Mouse (Mus musculus) hindbrain, embryonic 15.5 days (tissue): ENCODE data around the gene Rtbdn. TPM values are rescaled to one million over a fixed set of nuclear protein-coding genes. Genes with fewer than 3 reads are reported as not detected.

ENCODE experiments used
- ATAC-seq: fragments of 200-750 bp; cut with Nextera tagmentation; 2 replicates; pipeline ENCODE4 v1.8.0; 2017; ENCODE audit warnings: low read depth, moderate number of reproducible peaks, moderate TSS enrichment; ENCODE audit not compliant: low FRiP score
- H3K27ac ChIP-seq: fragments of 300-500 bp; sonication (generic); replicated peaks from 2 replicates; pipeline ENCODE4 v1.5.1; 2015; ENCODE audit warnings: mild to moderate bottlenecking, inconsistent platforms
- H3K27me3 ChIP-seq: fragments of 300-500 bp; sonication (generic); 2 replicates; pipeline ENCODE4 v1.6.1; 2015; ENCODE audit warnings: control low read depth, inconsistent platforms
- H3K36me3 ChIP-seq: fragments of 300-500 bp; sonication (generic); 2 replicates; pipeline ENCODE4 v1.6.1; 2015; ENCODE audit warnings: control low read depth, inconsistent platforms
- H3K4me1 ChIP-seq: fragments of 300-500 bp; sonication (generic); replicated peaks from 2 replicates; pipeline ENCODE4 v1.6.1; 2015; ENCODE audit warnings: control low read depth, inconsistent platforms
- H3K4me2 ChIP-seq: fragments of 300-500 bp; sonication (generic); 2 replicates; pipeline ENCODE4 v1.6.1; 2015; ENCODE audit warnings: moderate library complexity, mild to moderate bottlenecking, inconsistent platforms
- H3K4me3 ChIP-seq: fragments of 300-500 bp; sonication (generic); 2 replicates; pipeline ENCODE4 v1.5.1; 2015; ENCODE audit warnings: mild to moderate bottlenecking, inconsistent platforms
- H3K9ac ChIP-seq: fragments of 300-500 bp; sonication (generic); 2 replicates; pipeline ENCODE4 v1.6.1; 2015; ENCODE audit warnings: inconsistent platforms
- H3K9me3 ChIP-seq: fragments of 300-500 bp; sonication (generic); 2 replicates; pipeline ENCODE4 v1.6.1; 2016; ENCODE audit warnings: control low read depth, inconsistent platforms
- WGBS: fragments of 180-500 bp; shearing (Covaris S2); methylation state at CpG from one replicate; pipeline ENCODE4 v1.1.7; 2015; 5-methylcytosine and 5-hydroxymethylcytosine counted together
- polyA plus RNA-seq: library from polyadenylated mRNA; unstranded; fragments of >200 nt; fragmentation: Nextera tagmentation; extraction: Ambion mirVana; gene quantifications from 2 replicates; pipeline ENCODE4 v1.2.1, GENCODE M21; 2015

Rtbdn gene
- polyA plus RNA-seq, 1 experiment from 2014 or later = 3.5 TPM

DNA sequence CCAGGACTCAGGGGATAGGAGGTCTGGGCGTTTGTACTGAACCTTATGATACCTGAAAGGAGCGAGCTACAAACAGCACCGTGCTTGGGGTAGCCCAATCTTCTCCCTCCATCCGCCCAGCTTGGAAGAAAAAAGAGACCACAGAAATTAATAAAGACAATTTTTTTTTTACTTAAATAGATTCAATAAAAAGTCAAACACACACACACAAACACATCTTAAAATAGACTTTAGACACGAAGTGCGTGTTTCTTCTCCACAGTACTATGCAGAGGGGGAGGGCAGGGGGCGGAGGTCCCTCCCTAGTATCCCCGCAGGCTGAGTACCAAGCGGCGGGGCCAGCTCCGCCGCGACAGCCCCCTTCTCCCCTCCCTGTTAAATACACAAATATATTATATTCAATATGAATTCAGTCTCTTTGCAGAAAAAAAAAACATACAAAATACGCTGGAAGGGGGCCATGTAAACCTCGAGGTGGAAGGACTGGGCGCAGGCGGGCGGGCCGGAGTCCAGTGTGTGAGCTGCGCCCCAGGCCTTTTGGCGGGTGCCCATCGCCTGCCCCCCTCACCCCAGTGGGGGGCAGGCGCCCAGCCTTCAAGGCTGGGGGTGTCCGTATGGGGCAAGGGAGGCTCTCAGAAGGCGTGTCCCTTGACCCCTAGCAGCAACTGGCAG, 30.1 kb downstream of the Rtbdn start:
- peak overlapping the region; percentile 45 for H3K9ac ChIP-seq
- H3K4me3 ChIP-seq = peak overlapping the region; percentile 44
- peaks cover 26% of the 10 kb centered on the region for H3K36me3 ChIP-seq
- no peaks in the 10 kb centered on the region for H3K27me3 ChIP-seq
- peak overlapping the region; percentile 56 for H3K27ac ChIP-seq
- no peaks in the 10 kb centered on the region for H3K9me3 ChIP-seq
- no peak for ATAC-seq
- peaks cover 73% of the 10 kb centered on the region for H3K4me1 ChIP-seq
- peak overlapping the region; percentile 82 for H3K4me2 ChIP-seq
- 1% methylated on average over 24 of the region's 25 CpGs for WGBS

DNA sequence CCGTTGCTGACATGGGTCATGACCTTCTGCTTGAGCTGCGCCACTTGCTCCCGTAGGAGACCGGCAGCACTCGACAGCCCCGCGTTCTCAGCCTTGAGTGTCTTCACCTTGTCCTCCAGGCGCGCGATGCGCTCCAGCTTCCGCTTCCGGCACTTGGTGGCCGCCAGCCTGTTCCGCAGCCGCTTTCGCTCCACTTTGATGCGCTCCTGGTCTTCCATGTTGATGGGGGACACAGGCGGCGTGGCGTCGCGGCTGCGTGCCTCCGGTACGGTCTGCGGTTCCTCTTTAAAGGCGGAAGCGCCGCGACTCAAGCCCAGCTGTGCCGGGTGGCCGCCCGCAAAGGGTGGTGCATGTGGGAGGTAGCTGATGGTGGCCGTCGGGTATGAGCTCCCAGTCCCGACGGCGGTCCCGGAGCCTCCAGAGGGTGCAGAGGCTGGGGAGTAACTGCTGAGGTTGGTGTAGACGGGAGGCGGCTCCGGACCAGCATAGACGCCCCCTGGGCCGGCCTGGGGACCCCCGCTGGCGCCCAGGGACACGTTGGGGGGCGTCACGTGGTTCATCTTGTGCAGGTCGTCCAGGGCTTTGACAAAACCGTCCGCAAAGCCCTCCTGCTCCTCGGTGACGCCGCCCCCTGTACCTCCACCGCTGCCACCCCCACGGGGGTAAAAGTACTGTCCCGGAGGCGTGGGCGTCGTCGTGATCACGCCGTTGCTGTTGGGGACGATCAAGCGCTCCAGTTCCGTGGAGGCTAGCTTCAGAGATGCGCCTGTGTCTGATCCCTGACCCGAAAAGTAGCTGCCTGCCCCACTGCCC, 30.9 kb downstream of the Rtbdn start:
- 1% methylated on average over 69 of the region's 70 CpGs for WGBS
- no peaks in the 10 kb centered on the region for H3K9me3 ChIP-seq
- no peak overlapping the region for H3K27ac ChIP-seq
- H3K4me1 ChIP-seq = peaks cover 74% of the 10 kb centered on the region
- H3K4me2 ChIP-seq = peak overlapping the region; percentile 82
- no peaks in the 10 kb centered on the region for H3K27me3 ChIP-seq
- peaks cover 19% of the 10 kb centered on the region for H3K36me3 ChIP-seq
- no peak for ATAC-seq
- peak overlapping the region; percentile 44 for H3K4me3 ChIP-seq
- peak overlapping the region; percentile 45 for H3K9ac ChIP-seq

DNA sequence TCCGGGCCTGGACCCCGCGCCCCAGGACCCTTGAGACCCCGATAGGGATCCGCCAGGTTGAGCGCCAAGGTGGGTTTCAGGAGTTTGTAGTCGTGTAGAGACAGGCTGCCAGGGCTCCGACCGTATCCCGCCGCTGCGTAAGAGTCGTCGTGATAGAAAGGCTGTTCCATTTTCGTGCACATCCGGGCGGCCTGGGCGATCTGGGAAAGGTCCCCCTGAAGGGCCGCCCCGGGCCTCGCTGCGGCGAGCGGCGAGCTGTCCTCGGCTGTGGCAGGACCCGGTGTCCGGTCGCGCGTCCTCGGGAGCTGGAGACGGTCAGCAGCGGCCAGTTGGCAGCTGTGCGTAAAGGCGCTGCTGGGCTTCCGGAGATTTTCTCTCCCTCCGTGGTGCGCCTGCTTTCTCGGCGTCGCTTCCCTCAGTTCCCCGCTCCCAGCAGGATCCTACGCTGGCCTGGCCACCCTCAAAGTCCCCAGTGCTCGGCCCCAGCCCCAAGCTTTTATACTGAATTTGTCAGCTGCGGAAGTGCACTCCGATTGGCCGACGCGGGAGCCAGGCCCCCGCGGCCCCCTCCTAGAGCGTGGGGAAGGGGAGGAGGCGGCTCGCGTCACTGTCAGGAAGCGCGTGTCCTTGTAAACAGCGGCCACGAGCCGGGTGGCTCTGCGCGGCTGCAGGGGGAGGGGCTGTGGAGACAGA, 31.6 kb downstream of the Rtbdn start, which contains the start of gene Junb:
Gene Junb, minus strand, starts transcription at position 471 of the 693 bp plus-strand sequence.
- peak; percentile 58 for ATAC-seq
- under 1% methylated on average over 63 of the region's 63 CpGs for WGBS
- Histone ChIP-seq H3K4me2 (peak within 1 kb of the TSS; percentile 82), H3K4me1 (peaks cover 74% of the 10 kb centered on the region), H3K27me3 (no peaks in the 10 kb centered on the region), H3K27ac (peak within 1 kb of the TSS; percentile 47), H3K9ac (peak within 1 kb of the TSS; percentile 45), H3K9me3 (no peaks in the 10 kb centered on the region), H3K4me3 (peak within 1 kb of the TSS; percentile 44), H3K36me3 (peaks cover 13% of the 10 kb centered on the region)

DNA sequence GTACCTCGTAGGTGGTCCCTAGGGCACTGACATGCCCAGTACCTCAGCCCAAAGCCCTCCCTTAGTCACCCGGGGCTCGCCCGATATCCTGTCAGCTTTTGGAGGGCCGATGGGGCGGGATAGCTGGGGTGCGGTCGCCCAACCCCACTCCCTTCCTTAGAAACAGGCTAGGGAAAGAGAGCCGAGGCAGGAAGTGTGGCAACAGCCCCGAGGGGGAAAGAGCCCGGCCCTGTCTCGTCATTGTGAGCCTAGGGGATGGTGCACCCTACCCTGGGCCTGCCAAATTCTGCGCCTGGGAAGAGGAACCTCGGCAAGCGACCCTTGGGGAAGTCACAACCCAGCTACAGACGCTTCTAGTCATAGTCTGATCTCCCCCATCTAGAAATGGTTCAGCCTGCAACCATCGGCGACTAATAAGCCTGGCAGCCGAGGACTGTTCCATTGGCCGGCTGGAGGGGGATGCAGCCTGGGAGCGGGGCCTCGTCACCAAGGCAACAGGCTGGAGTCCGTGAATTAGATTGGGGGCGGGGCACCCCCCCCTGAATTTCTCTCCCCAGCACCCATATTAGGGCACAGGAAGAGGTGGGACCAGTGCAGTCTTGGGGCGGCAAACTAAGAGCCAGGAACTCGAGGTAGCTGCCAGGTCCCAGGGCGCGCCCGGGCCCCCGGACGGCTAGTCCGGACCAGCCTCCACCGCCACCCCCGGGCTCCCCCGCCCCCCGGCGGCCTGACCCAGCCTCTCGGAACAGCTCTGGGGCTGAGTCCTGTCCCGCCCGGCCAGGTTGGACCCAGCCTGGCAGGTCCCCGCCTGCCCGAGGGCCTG, 33.0 kb downstream of the Rtbdn start:
- H3K27ac ChIP-seq = peak overlapping the region; percentile 47
- 3% methylated on average over 32 of the region's 42 CpGs for WGBS
- no peaks in the 10 kb centered on the region for H3K9me3 ChIP-seq
- peaks cover 74% of the 10 kb centered on the region for H3K4me1 ChIP-seq
- H3K9ac ChIP-seq = 0 out of 2 replicates have a peak overlapping the region, but pooled peaks have one; percentile 11
- peak overlapping the region; percentile 44 for H3K4me3 ChIP-seq
- H3K36me3 ChIP-seq = peaks cover 6% of the 10 kb centered on the region; the same call in 1 of the 2 replicates
- ATAC-seq = peak; percentile 16; the same call in 1 of the 2 replicates
- no peaks in the 10 kb centered on the region for H3K27me3 ChIP-seq
- H3K4me2 ChIP-seq = peak overlapping the region; percentile 82

DNA sequence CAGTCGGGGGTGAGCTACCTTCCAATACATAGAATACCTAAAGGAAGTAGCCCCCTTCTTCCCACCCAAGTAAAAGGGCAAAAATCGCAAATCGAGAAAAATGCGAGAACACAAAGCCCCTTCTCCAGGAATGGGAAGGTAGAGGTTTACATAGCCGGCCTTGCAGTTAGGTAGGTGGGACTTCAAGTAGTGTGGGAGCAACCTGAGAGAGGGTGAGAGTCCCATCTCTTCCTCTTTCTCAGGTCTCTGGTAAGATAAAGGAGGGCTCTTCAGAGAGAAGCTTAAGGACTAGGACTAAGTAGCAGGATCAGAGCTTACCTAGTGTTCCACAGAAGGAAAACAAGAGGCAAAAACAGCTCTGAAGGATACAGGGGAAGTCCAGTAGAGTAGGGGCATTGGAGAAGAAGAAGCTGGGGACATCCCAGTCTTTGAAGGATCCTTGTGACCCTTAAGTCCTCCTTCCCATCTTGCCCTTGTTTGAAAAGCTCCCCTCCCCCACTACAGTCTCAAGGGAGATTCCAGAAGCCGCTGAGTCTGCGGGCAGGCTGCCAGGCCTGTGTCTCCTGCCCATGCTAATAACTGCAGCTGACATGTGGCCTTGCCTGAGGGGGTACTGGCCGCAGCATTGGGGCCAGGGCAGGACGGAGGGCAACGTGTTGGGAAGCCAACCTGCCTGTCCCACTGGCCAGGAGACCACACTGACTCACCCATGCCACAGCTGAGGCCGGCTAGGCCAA, 34.0 kb downstream of the Rtbdn start:
- no peaks in the 10 kb centered on the region for H3K27me3 ChIP-seq
- H3K36me3 ChIP-seq = no peaks in the 10 kb centered on the region
- ATAC-seq = no peak
- peaks cover 74% of the 10 kb centered on the region for H3K4me1 ChIP-seq
- peak overlapping the region; percentile 47 for H3K27ac ChIP-seq
- H3K4me2 ChIP-seq = peak overlapping the region; percentile 82
- no peak overlapping the region for H3K4me3 ChIP-seq
- no peak overlapping the region for H3K9ac ChIP-seq
- WGBS = 24% methylated on average over 11 of the region's 11 CpGs
- H3K9me3 ChIP-seq = no peaks in the 10 kb centered on the region

DNA sequence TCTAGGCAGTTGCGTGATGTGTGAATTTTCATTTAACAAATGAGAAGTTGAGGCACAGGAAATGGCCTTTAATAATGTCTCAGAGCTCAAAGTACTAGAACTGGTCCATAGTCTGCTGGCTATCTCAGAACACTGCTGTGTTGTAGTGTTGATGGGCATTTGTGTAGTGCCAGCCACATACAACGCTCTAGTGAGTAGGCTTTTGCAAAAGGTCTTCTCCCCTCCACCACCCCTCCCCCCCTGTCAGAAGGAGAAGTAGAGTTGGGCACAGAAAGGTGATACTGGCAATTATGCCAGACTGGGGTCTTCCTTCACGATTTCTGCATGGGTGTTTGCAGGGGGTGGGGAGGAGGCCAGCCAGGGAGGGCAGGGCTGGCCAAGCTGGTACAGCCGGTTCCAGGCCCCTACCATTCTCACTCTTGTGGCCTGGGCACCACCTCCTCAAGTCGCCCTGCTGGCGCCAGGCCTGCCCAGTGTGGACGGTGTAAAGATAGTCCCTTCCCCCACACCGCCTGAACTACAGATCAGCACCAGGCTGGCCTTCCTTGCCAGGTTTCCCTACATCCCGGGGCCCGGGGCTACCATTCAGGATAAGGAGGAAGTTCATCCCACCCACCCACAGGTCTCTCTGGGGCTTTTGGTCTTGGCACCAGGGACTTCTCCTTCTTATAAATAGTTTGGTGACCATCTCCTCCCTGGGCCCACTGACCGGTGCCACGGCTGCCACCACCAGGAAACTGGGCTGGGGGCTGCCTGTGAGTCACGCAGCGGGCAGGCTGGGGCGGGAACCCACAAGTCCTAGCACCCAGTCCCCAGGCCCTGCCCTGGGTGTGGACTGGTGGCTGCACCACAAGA, 35.1 kb downstream of the Rtbdn start:
- no peak for ATAC-seq
- Histone ChIP-seq H3K9me3 (no peaks in the 10 kb centered on the region), H3K27me3 (no peaks in the 10 kb centered on the region), H3K4me2 (no peak overlapping the region), H3K9ac (no peak overlapping the region), H3K4me1 (peaks cover 71% of the 10 kb centered on the region), H3K36me3 (no peaks in the 10 kb centered on the region), H3K4me3 (no peak overlapping the region), H3K27ac (no peak overlapping the region)
- 77% methylated on average over 15 of the region's 15 CpGs for WGBS

DNA sequence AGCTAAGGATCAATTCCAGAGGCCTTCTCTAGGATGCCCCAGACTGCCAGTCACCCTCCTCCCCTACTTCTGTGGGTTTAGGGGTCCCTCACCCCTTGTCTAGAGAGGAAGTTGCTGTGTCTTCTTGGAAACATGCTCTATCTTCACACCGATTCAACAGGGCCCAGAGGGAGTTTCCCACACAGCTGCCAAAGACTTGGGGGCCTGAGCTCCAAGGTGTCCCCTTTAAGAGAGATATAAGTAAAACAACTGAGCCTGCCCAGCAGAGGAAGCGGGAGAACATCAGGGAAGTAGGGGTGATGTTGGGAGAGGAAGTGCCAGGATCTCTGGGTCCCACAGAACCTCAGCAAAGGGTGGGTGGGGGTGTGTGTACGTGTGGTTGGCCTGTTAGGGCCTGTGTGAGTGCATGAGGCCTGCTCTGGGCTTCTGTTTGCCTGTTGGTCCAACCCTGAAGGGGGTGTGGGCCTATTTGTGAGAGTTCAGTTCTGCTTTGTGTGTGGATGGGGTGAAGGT, 35.8 kb downstream of the Rtbdn start:
- Histone ChIP-seq H3K27me3 (peaks cover 1% of the 10 kb centered on the region; the same call in 1 of the 2 replicates), H3K9me3 (no peaks in the 10 kb centered on the region), H3K4me3 (no peak overlapping the region), H3K9ac (no peak overlapping the region), H3K27ac (no peak overlapping the region), H3K4me2 (no peak overlapping the region), H3K4me1 (peaks cover 64% of the 10 kb centered on the region), H3K36me3 (no peaks in the 10 kb centered on the region)
- no peak for ATAC-seq
- 74% methylated on average over 3 of the region's 3 CpGs for WGBS

DNA sequence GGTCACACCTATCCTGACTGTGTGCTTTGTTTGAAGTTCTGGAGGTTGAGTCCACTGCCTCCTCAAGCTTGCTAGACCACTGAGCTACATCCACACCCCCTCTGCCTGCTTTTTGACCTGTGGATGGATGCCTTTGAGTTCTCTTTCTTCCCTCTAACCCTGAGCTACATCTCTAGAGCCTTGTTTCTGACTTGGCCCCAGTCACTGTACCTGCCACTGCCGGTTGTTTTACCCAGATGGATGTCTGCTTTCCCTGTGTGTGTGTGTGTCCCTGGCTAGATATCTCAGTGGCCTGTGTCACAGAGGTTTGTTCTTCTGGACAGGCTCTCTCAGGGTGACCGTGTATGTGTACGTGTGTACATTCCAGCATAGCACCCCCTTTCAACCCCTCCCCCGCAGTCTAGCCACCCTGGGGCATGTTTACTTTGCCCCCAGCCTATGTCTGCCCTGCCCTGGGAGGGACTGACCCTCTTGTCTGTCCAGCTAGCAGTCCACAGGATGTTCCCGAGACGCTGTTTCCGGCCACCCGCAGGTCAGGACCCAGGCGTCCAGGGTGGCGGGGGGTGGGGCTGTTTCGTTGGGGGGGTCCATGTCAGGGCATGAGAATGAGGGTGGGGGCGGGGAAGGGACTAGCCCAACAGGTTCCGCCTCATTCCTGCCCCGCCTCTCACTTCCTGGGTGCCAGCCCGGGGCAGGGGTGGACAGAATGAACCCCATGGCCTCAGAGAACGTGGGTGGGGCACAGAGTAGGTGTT, 37.7 kb downstream of the Rtbdn start:
- WGBS = 14% methylated on average over 16 of the region's 16 CpGs
- H3K27me3 ChIP-seq = peaks cover 11% of the 10 kb centered on the region
- peak overlapping the region; percentile 95 for H3K4me2 ChIP-seq
- H3K27ac ChIP-seq = peak overlapping the region; percentile 86
- H3K36me3 ChIP-seq = no peaks in the 10 kb centered on the region
- H3K9ac ChIP-seq = peak overlapping the region; percentile 60
- no peaks in the 10 kb centered on the region for H3K9me3 ChIP-seq
- no peak for ATAC-seq
- H3K4me3 ChIP-seq = peak overlapping the region; percentile 50
- peaks cover 50% of the 10 kb centered on the region for H3K4me1 ChIP-seq

DNA sequence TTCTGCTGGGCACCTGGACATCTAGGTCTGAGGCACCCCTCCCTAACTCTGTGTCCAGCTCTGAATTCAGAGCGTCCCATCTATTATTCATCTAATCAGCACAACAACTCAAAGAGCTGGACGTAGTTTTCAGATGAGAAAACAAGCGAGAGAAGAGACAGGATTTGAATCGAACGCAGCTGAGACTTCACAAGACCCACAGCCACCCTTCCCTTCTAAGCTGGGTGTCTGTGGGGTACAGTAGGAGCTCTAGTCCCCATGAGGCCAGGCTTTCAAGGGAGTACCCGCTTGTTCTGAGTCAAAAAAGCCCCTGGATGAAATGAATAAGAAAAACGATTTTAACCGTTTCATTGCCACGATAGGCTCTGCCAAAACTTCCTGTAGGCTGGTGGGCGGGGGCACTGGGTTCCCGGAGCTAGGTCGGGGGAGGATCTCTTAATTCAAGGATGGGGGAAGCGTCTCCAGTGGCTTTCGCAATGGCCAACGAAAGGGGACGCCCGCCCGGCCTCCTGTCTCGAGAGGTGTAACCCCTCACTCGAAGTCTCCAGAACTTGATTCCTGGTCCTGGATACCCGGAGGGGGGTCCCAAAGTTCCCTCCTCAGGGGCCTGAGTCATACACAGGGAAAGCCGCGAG, 38.4 kb downstream of the Rtbdn start:
- H3K27ac ChIP-seq = peak overlapping the region; percentile 86
- peak overlapping the region; percentile 60 for H3K9ac ChIP-seq
- H3K36me3 ChIP-seq = no peaks in the 10 kb centered on the region
- H3K4me3 ChIP-seq = peak overlapping the region; percentile 50
- H3K9me3 ChIP-seq = no peaks in the 10 kb centered on the region
- H3K27me3 ChIP-seq = peaks cover 11% of the 10 kb centered on the region
- peak overlapping the region; percentile 95 for H3K4me2 ChIP-seq
- ATAC-seq = no peak
- WGBS = under 1% methylated on average over 23 of the region's 23 CpGs
- peaks cover 49% of the 10 kb centered on the region for H3K4me1 ChIP-seq
